ENCODE assay signal across 11 mouse cellular contexts in genomic region chr12:105016639-105017038, GRCm38 (mm10). TPM values are rescaled to one million over a fixed set of nuclear protein-coding genes. Genes with fewer than 3 reads are reported as not detected.
DNase-seq lines count a peak whose midpoint lies in the region; ATAC-seq and TF ChIP-seq lines count a peak whose summit lies in the region.
"Had no signal": no experiment of that assay in that cellular context is flagged by ENCODE, and none has a peak within 500 bp of the region (broad histone marks: within the 10 kb centered on the region; RNA-seq: fewer than 3 reads in every experiment).

No protein-coding gene starts in this region.

- no peaks in the 10 kb centered on the region for H3K36me3 ChIP-seq in midbrain, postnatal 0 days (ENCODE audit: insufficient read depth, low read length)
- no peaks in the 10 kb centered on the region for H3K36me3 ChIP-seq in midbrain, embryonic 14.5 days (ENCODE audit: control insufficient read depth, insufficient read depth, low read length)
- H3K36me3 ChIP-seq in forebrain, postnatal 0 days (ENCODE audit: insufficient read depth) = no peaks in the 10 kb centered on the region
- H3K36me3 ChIP-seq: embryonic facial prominence, embryonic 15.5 days; neural tube, embryonic 12.5 days had no signal

- H3K9me3 ChIP-seq in midbrain, postnatal 0 days (ENCODE audit: low read length) = no peaks in the 10 kb centered on the region
- H3K9me3 ChIP-seq in midbrain, embryonic 14.5 days (ENCODE audit: control insufficient read depth, low read length) = no peaks in the 10 kb centered on the region
- H3K9me3 ChIP-seq in forebrain, postnatal 0 days (ENCODE audit: low read length) = no peaks in the 10 kb centered on the region
- H3K9me3 ChIP-seq: embryonic facial prominence, embryonic 15.5 days; neural tube, embryonic 12.5 days had no signal

- H3K27me3 ChIP-seq in midbrain, postnatal 0 days (ENCODE audit: insufficient read depth, low read length) = 0 out of 2 replicates have a peak, but pooled peaks cover 4% of the 10 kb centered on the region
- H3K27me3 ChIP-seq in midbrain, embryonic 14.5 days (ENCODE audit: control insufficient read depth, insufficient read depth, low read length) = no peaks in the 10 kb centered on the region
- no peaks in the 10 kb centered on the region for H3K27me3 ChIP-seq in forebrain, postnatal 0 days (ENCODE audit: insufficient read depth, low read length)
- H3K27me3 ChIP-seq: embryonic facial prominence, embryonic 15.5 days; neural tube, embryonic 12.5 days had no signal

- H3K4me2 ChIP-seq in midbrain, postnatal 0 days (ENCODE audit: low read depth, low read length, poor library complexity, severe bottlenecking) = no peak overlapping the region
- no peak overlapping the region for H3K4me2 ChIP-seq in midbrain, embryonic 14.5 days (ENCODE audit: low read length)
- no peak overlapping the region for H3K4me2 ChIP-seq in forebrain, postnatal 0 days (ENCODE audit: low read depth)
- H3K4me2 ChIP-seq: embryonic facial prominence, embryonic 15.5 days; neural tube, embryonic 12.5 days had no signal

- no peak for TF ChIP-seq CTCF in midbrain, postnatal 0 days (IDR thresholded peaks at IDR 0.05)
- no peak for TF ChIP-seq CTCF in forebrain, postnatal 0 days (IDR thresholded peaks at IDR 0.05; ENCODE audit: low read depth)

- no peak overlapping the region for H3K9ac ChIP-seq in midbrain, postnatal 0 days (replicated peaks; ENCODE audit: low read length, poor library complexity, severe bottlenecking)
- no peak overlapping the region for H3K9ac ChIP-seq in midbrain, embryonic 14.5 days (replicated peaks; ENCODE audit: low read length)
- H3K9ac ChIP-seq in forebrain, postnatal 0 days = no peak overlapping the region
- H3K9ac ChIP-seq: embryonic facial prominence, embryonic 15.5 days; neural tube, embryonic 12.5 days had no signal

- no peak overlapping the region for H3K4me3 ChIP-seq in midbrain, postnatal 0 days (ENCODE audit: low read depth, low read length)
- H3K4me3 ChIP-seq in midbrain, embryonic 14.5 days (replicated peaks; ENCODE audit: low read depth, low read length) = no peak overlapping the region
- no peak overlapping the region for H3K4me3 ChIP-seq in forebrain, postnatal 0 days (ENCODE audit: low read depth, low read length)
- H3K4me3 ChIP-seq: embryonic facial prominence, embryonic 15.5 days; neural tube, embryonic 12.5 days had no signal

- 74% methylated on average over 10 of the region's 10 CpGs for WGBS in midbrain, postnatal 0 days
- 81% methylated on average over 10 of the region's 10 CpGs for WGBS in midbrain, embryonic 14.5 days
- WGBS in forebrain, postnatal 0 days = 56% methylated on average over 10 of the region's 10 CpGs

- H3K4me1 ChIP-seq in midbrain, postnatal 0 days (ENCODE audit: insufficient read depth, low read length) = no peaks in the 10 kb centered on the region
- 0 out of 2 replicates have a peak, but pooled peaks cover 5% of the 10 kb centered on the region for H3K4me1 ChIP-seq in midbrain, embryonic 14.5 days (ENCODE audit: control insufficient read depth, insufficient read depth, low read length)
- no peaks in the 10 kb centered on the region for H3K4me1 ChIP-seq in forebrain, postnatal 0 days (ENCODE audit: insufficient read depth)
- H3K4me1 ChIP-seq: neural tube, embryonic 12.5 days had no signal

- no peak overlapping the region for H3K27ac ChIP-seq in midbrain, postnatal 0 days (ENCODE audit: low read depth, low read length)
- H3K27ac ChIP-seq in midbrain, embryonic 14.5 days (replicated peaks; ENCODE audit: low read depth, low read length) = no peak overlapping the region
- H3K27ac ChIP-seq in forebrain, postnatal 0 days (ENCODE audit: low read depth, low read length) = no peak overlapping the region
- H3K27ac ChIP-seq: embryonic facial prominence, embryonic 15.5 days; neural tube, embryonic 12.5 days had no signal

- no peak for ATAC-seq in midbrain, postnatal 0 days (ENCODE audit: low FRiP score)
- no peak for ATAC-seq in midbrain, embryonic 14.5 days (ENCODE audit: low FRiP score, low TSS enrichment)
- peak; percentile 43; the same call in 1 of the 2 replicates for ATAC-seq in forebrain, postnatal 0 days

- peak; percentile 71 for DNase-seq in midbrain, postnatal 0 days (ENCODE audit: low spot score)
- DNase-seq in midbrain, embryonic 14.5 days = no peak
- DNase-seq in forebrain, postnatal 0 days = no peak
- DNase-seq in kidney, postnatal 10 days = peak; percentile 81
- DNase-seq in urinary bladder, postnatal 10 days (ENCODE audit: low spot score) = no peak
- DNase-seq in layer of hippocampus, adult 8-10 months (ENCODE audit: low spot score in 2 of 2) = no peak
- DNase-seq in urinary bladder, postnatal 25 days (ENCODE audit: low spot score) = no peak
- DNase-seq: lung, postnatal 4 days; spleen, adult 18-20 months had no signal

RNA-seq across cellular contexts. Expression of gene Syne3, which starts 7.0 kb away (rescaled TPM):
- total RNA-seq in midbrain, postnatal 0 days (2014; rRNA removed) = 0.93 and 1.4 TPM in 2 replicates
- polyA plus RNA-seq in midbrain, postnatal 0 days (2015; fragmentation: Nextera tagmentation; extraction: Ambion mirVana) = 0.44 and 0.85 TPM in 2 replicates
- 0.04 TPM in 1 of 2 replicates, not detected in the other for polyA plus RNA-seq in midbrain, embryonic 14.5 days (2014; fragmentation: Nextera tagmentation; extraction: Ambion mirVana)
- 0.92 and 1.8 TPM in 2 replicates for total RNA-seq in forebrain, postnatal 0 days (2014; rRNA removed)
- polyA plus RNA-seq in forebrain, postnatal 0 days (2015; fragmentation: Nextera tagmentation; extraction: Ambion mirVana) = 0.28 and 0.54 TPM in 2 replicates
- 1 to 10 TPM; 1.6 to 3.6 (median 2.1) TPM for total RNA-seq in layer of hippocampus, adult 8-10 months (2022)

RNA-seq across cellular contexts. Expression of gene Glrx5, which starts 15.8 kb away (rescaled TPM):
- total RNA-seq in midbrain, postnatal 0 days (2014; rRNA removed) = 35.8 and 50.9 TPM in 2 replicates
- polyA plus RNA-seq in midbrain, postnatal 0 days (2015; fragmentation: Nextera tagmentation; extraction: Ambion mirVana) = 175 and 185 TPM in 2 replicates
- 171 and 175 TPM in 2 replicates for polyA plus RNA-seq in midbrain, embryonic 14.5 days (2014; fragmentation: Nextera tagmentation; extraction: Ambion mirVana)
- 47.4 and 84.5 TPM in 2 replicates for total RNA-seq in forebrain, postnatal 0 days (2014; rRNA removed)
- 177 and 205 TPM in 2 replicates for polyA plus RNA-seq in forebrain, postnatal 0 days (2015; fragmentation: Nextera tagmentation; extraction: Ambion mirVana)
- total RNA-seq in layer of hippocampus, adult 8-10 months (2022) = 10 to 100 TPM; 41.0 to 46.7 (median 42.8) TPM

Comparison
In these comparisons a context has a peak if more than half of its experiments do, and no peak if none do; other contexts are left out.
1. DNase-seq: peak in midbrain, postnatal 0 days (single experiment) and kidney, postnatal 10 days (single experiment); none in midbrain, embryonic 14.5 days (single experiment), forebrain, postnatal 0 days (single experiment), urinary bladder, postnatal 10 days (single experiment), layer of hippocampus, adult 8-10 months (0 of 2) and urinary bladder, postnatal 25 days (single experiment).